Mouse (Mus musculus) forebrain, embryonic 11.5 days (tissue): ENCODE results near the gene Rab1a. TPM values are rescaled to one million over a fixed set of nuclear protein-coding genes. Genes with fewer than 3 reads are reported as not detected.
A peak's percentile ranks its signal among the peaks of the same experiment; 100 is the strongest.

Experiments used
- ATAC-seq: fragments of 200-750 bp; cut with Nextera tagmentation; replicated peaks from 2 replicates; pipeline ENCODE4 v1.8.0; 2017; ENCODE audit warnings: moderate TSS enrichment; ENCODE audit not compliant: low FRiP score
- DNase-seq: peaks from one replicate; pipeline ENCODE4 v3.0.0-alpha.2; 2017; ENCODE audit warnings: low spot score
- H3K27ac ChIP-seq: fragments of 300-500 bp; sonication (generic); 2 replicates; pipeline ENCODE4 v1.5.1; 2014; ENCODE audit warnings: low read depth, low read length
- H3K27me3 ChIP-seq: fragments of 300-500 bp; sonication (generic); 2 replicates; pipeline ENCODE4 v1.6.1; 2014; ENCODE audit warnings: mild to moderate bottlenecking, low read length, mixed read lengths; ENCODE audit not compliant: control insufficient read depth, insufficient read depth
- H3K36me3 ChIP-seq: fragments of 300-500 bp; sonication (generic); 2 replicates; pipeline ENCODE4 v1.6.1; 2014; ENCODE audit warnings: mild to moderate bottlenecking, low read length, moderate library complexity, mixed read lengths; ENCODE audit not compliant: control insufficient read depth, insufficient read depth
- H3K4me1 ChIP-seq: fragments of 300-500 bp; sonication (generic); replicated peaks from 2 replicates; pipeline ENCODE4 v1.6.1; 2014; ENCODE audit warnings: low read length, mixed read lengths; ENCODE audit not compliant: control insufficient read depth, insufficient read depth
- H3K4me2 ChIP-seq: fragments of 300-500 bp; sonication (generic); 2 replicates; pipeline ENCODE4 v1.6.1; 2014; ENCODE audit warnings: low read depth, mild to moderate bottlenecking, low read length, moderate library complexity, mixed read lengths; ENCODE audit not compliant: severe bottlenecking
- H3K4me3 ChIP-seq: fragments of 300-500 bp; sonication (generic); 2 replicates; pipeline ENCODE4 v1.5.1; 2014; ENCODE audit warnings: low read depth, low read length
- H3K9ac ChIP-seq: fragments of 300-500 bp; sonication (generic); 2 replicates; pipeline ENCODE4 v1.6.1; 2014; ENCODE audit warnings: low read length
- H3K9me3 ChIP-seq: fragments of 300-500 bp; sonication (generic); 2 replicates; pipeline ENCODE4 v1.6.1; 2016; ENCODE audit warnings: low read length, mixed read lengths; ENCODE audit not compliant: control insufficient read depth
- WGBS: fragments of 180-500 bp; shearing (Covaris S2); extraction: QIAGEN DNeasy Blood & Tissue Kit; methylation state at CpG from one replicate; pipeline ENCODE4 v1.1.7; 2014; 5-methylcytosine and 5-hydroxymethylcytosine counted together
- polyA plus RNA-seq: library from polyadenylated mRNA; unstranded; fragments of >200 nt; fragmentation: Nextera tagmentation; extraction: Ambion mirVana; gene quantifications from 2 replicates; pipeline ENCODE4 v1.2.1, GENCODE M21; 2014

Rab1a gene
- polyA plus RNA-seq, 1 experiment from 2014 or later, result 242 TPM

- Histone ChIP-seq H3K36me3 (peaks cover 17% of the 10 kb centered on the region; the same call in 1 of the 2 replicates), H3K4me3 (no peak overlapping the region), H3K9me3 (no peaks in the 10 kb centered on the region), H3K27me3 (no peaks in the 10 kb centered on the region), H3K27ac (no peak overlapping the region), H3K9ac (no peak overlapping the region), H3K4me1 (0 out of 2 replicates have a peak, but pooled peaks cover 3% of the 10 kb centered on the region), H3K4me2 (no peak overlapping the region)
- no peak for ATAC-seq
- WGBS, result 94% methylated on average over 5 of the region's 5 CpGs
- DNase-seq, result no peak
Measured at GRCm38 (mm10) chr11:20240331-20240730, 39.1 kb downstream of the Rab1a start.

GRCm38 (mm10) chr11:20241311-20241710 is 40.1 kb downstream of the Rab1a start:
- Histone ChIP-seq H3K4me2 (no peak overlapping the region), H3K9me3 (no peaks in the 10 kb centered on the region), H3K36me3 (peaks cover 17% of the 10 kb centered on the region; the same call in 1 of the 2 replicates), H3K4me3 (no peak overlapping the region), H3K27me3 (no peaks in the 10 kb centered on the region), H3K9ac (no peak overlapping the region), H3K4me1 (0 out of 2 replicates have a peak, but pooled peaks cover 3% of the 10 kb centered on the region), H3K27ac (no peak overlapping the region)
- ATAC-seq (no peak), DNase-seq (no peak)
- 95% methylated on average over 7 of the region's 7 CpGs for WGBS

DNA sequence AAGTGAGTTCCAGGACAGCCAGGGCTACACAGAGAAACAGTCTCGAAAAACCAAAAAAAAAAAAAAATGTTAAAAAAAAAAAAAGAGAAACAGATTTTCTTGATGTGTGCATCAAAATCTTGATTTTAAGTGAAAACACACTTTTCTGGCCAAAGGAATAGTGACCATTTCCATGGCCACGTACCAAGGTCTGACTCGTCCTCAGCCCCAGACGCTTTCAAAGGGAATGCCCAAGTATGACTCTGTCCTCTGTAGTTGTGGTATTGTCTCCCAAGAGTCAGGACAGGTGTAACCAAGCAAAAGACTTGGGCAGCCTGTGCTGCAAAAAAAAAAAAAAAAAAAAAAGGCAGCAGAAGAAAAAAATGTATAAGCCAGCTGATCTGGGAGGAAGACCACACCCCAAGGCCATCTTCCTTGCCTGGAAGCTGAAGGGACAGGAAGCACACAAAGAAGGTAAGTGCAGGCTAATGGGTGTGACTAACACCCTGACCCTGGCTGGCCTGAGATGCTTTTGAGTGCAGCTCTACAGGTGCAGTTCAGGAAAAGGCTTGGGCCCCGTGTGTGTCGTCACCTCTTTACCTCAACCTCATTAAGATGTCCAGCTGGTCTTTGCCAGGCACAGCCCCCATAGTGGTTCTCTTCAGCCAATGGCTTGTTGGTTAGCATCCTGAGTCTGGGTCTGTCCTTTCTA is 41.3 kb downstream of the Rab1a start:
- Histone ChIP-seq H3K4me3 (no peak overlapping the region), H3K27ac (no peak overlapping the region), H3K9ac (no peak overlapping the region), H3K36me3 (peaks cover 17% of the 10 kb centered on the region; the same call in 1 of the 2 replicates), H3K9me3 (no peaks in the 10 kb centered on the region), H3K4me1 (peaks cover 5% of the 10 kb centered on the region), H3K4me2 (no peak overlapping the region), H3K27me3 (no peaks in the 10 kb centered on the region)
- ATAC-seq (no peak), DNase-seq (no peak)
- 89% methylated on average over 6 of the region's 6 CpGs for WGBS

GRCm38 (mm10) chr11:20243214-20243913 is 42.1 kb downstream of the Rab1a start:
- no peaks in the 10 kb centered on the region for H3K27me3 ChIP-seq
- H3K36me3 ChIP-seq, result peaks cover 16% of the 10 kb centered on the region; the same call in 1 of the 2 replicates
- H3K9me3 ChIP-seq, result no peaks in the 10 kb centered on the region
- no peak overlapping the region for H3K4me3 ChIP-seq
- WGBS, result 56% methylated on average over 9 of the region's 9 CpGs
- H3K9ac ChIP-seq, result no peak overlapping the region
- DNase-seq (no peak), ATAC-seq (0 out of 2 replicates have a peak, but pooled peaks have one; percentile 42)
- peaks cover 13% of the 10 kb centered on the region for H3K4me1 ChIP-seq
- H3K27ac ChIP-seq, result no peak overlapping the region
- H3K4me2 ChIP-seq, result no peak overlapping the region

- no peak for DNase-seq
- 84% methylated on average over 16 of the region's 16 CpGs for WGBS
- Histone ChIP-seq H3K4me3 (no peak overlapping the region), H3K4me1 (peaks cover 14% of the 10 kb centered on the region), H3K36me3 (peaks cover 7% of the 10 kb centered on the region; the same call in 1 of the 2 replicates), H3K4me2 (no peak overlapping the region), H3K9ac (no peak overlapping the region), H3K9me3 (no peaks in the 10 kb centered on the region), H3K27ac (no peak overlapping the region), H3K27me3 (no peaks in the 10 kb centered on the region)
- ATAC-seq, result no peak
Measured at GRCm38 (mm10) chr11:20244336-20245290, 43.4 kb downstream of the Rab1a start.

DNA sequence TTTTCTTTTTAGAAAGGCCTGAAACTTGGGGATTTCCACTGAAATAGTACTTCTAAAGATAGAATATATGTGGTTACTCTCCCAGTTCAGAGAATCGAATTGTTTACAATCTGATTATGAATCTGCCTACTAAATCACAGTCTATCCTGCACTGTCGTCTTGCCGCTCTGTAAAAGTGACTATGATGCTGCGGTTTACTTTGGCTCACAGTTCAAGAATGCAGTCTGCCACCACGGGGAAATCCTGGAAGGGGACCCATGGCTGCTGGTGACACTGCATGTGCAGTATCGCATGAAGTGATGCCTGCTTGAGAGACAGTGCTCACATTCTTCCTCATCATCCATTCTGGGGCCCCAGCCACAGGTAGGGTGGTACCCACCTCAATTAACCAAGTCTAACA is 44.1 kb downstream of the Rab1a start:
- no peak for DNase-seq

GRCm38 (mm10) chr11:20246616-20247015 is 45.4 kb downstream of the Rab1a start:
- ATAC-seq, result no peak
- H3K4me1 ChIP-seq, result peaks cover 14% of the 10 kb centered on the region
- 79% methylated on average over 1 of the region's 1 CpGs for WGBS

More for the DNA sequence above, 44.1 kb downstream of the Rab1a start:
- Histone ChIP-seq H3K4me1 (peaks cover 14% of the 10 kb centered on the region), H3K27me3 (no peaks in the 10 kb centered on the region), H3K4me3 (no peak overlapping the region), H3K36me3 (peaks cover under 1% of the 10 kb centered on the region; the same call in 1 of the 2 replicates), H3K4me2 (no peak overlapping the region), H3K9ac (no peak overlapping the region), H3K27ac (no peak overlapping the region), H3K9me3 (no peaks in the 10 kb centered on the region)
- no peak for ATAC-seq
- 91% methylated on average over 6 of the region's 6 CpGs for WGBS

More at GRCm38 (mm10) chr11:20246616-20247015, 45.4 kb downstream of the Rab1a start:
- H3K36me3 ChIP-seq, result no peaks in the 10 kb centered on the region
- no peaks in the 10 kb centered on the region for H3K9me3 ChIP-seq
- H3K27me3 ChIP-seq, result no peaks in the 10 kb centered on the region
- no peak overlapping the region for H3K4me3 ChIP-seq
- no peak for DNase-seq
- no peak overlapping the region for H3K9ac ChIP-seq
- H3K4me2 ChIP-seq, result no peak overlapping the region
- no peak overlapping the region for H3K27ac ChIP-seq
